Mouse (Mus musculus): ENCODE results near the gene Uqcrc1. TPM values are rescaled to one million over a fixed set of nuclear protein-coding genes. Genes with fewer than 3 reads are reported as not detected.

Uqcrc1 gene
- 437 and 446 TPM in 2 replicates for polyA plus RNA-seq (2015; fragmentation: Nextera tagmentation; extraction: Ambion mirVana)

GRCm38 (mm10) chr9:108936418-108937364, at the start of gene Uqcrc1:
TSS of gene Uqcrc1 (plus strand) at chr9:108936633.
- Histone ChIP-seq H3K36me3 (peaks cover 36% of the 10 kb centered on the region), H3K4me1 (peaks cover 5% of the 10 kb centered on the region), H3K27ac (peak within 1 kb of the TSS; percentile 25; the same call in 1 of the 2 replicates), H3K9me3 (no peaks in the 10 kb centered on the region), H3K4me2 (peak within 1 kb of the TSS; percentile 74), H3K4me3 (peak within 1 kb of the TSS; percentile 80), H3K27me3 (no peaks in the 10 kb centered on the region), H3K9ac (peak within 1 kb of the TSS; percentile 77)
- under 1% methylated on average over 58 of the region's 58 CpGs for whole genome bisulfite sequencing
- peak; percentile 87 for ATAC-seq (ENCODE audit: borderline replicate concordance, extremely low read depth, low FRiP score, low TSS enrichment)

DNA sequence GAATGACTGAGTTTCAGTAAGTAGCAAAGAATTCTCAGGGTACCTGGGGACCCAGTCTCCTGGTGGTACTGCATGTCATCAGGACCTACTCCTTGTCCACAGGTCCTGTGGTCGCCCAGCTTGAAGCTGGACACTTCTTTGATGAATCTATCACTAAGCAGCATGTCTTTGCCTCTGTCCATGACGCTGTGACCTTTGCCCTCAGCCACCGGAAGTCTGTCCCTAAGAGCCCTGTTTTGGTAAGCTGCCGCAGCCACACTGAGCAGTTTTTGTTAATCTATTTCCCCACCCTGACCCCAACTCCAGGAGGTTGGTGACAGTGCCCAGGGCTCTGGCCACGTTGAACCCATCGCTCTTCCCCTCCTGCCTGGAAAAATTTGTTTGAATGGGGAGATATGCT, 24.1 kb upstream of the Uqcrc1 start:
- no peak for ATAC-seq (ENCODE audit: borderline replicate concordance, extremely low read depth, low FRiP score, low TSS enrichment)

GRCm38 (mm10) chr9:108913161-108913560, 23.3 kb upstream of the Uqcrc1 start:
- Histone ChIP-seq H3K9me3 (no peaks in the 10 kb centered on the region), H3K9ac (no peak overlapping the region), H3K27ac (no peak overlapping the region), H3K4me2 (no peak overlapping the region), H3K4me3 (no peak overlapping the region), H3K27me3 (no peaks in the 10 kb centered on the region), H3K36me3 (no peaks in the 10 kb centered on the region), H3K4me1 (no peaks in the 10 kb centered on the region)
- 82% methylated on average over 7 of the region's 7 CpGs for WGBS
- no peak for ATAC-seq (ENCODE audit: borderline replicate concordance, extremely low read depth, low FRiP score, low TSS enrichment)

More for the DNA sequence above, 24.1 kb upstream of the Uqcrc1 start:
- H3K4me1 ChIP-seq, result no peaks in the 10 kb centered on the region
- H3K36me3 ChIP-seq, result no peaks in the 10 kb centered on the region
- WGBS, result 49% methylated on average over 6 of the region's 6 CpGs
- no peak overlapping the region for H3K27ac ChIP-seq
- no peaks in the 10 kb centered on the region for H3K9me3 ChIP-seq
- H3K4me2 ChIP-seq, result no peak overlapping the region
- no peak overlapping the region for H3K9ac ChIP-seq
- H3K27me3 ChIP-seq, result no peaks in the 10 kb centered on the region
- no peak overlapping the region for H3K4me3 ChIP-seq

GRCm38 (mm10) chr9:108913621-108914020, 22.8 kb upstream of the Uqcrc1 start:
- WGBS, result 56% methylated on average over 10 of the region's 10 CpGs
- no peaks in the 10 kb centered on the region for H3K27me3 ChIP-seq
- no peak overlapping the region for H3K9ac ChIP-seq
- H3K9me3 ChIP-seq, result no peaks in the 10 kb centered on the region
- H3K4me2 ChIP-seq, result no peak overlapping the region
- no peak for ATAC-seq (ENCODE audit: borderline replicate concordance, extremely low read depth, low FRiP score, low TSS enrichment)
- H3K4me1 ChIP-seq, result no peaks in the 10 kb centered on the region
- no peak overlapping the region for H3K27ac ChIP-seq
- no peak overlapping the region for H3K4me3 ChIP-seq
- H3K36me3 ChIP-seq, result no peaks in the 10 kb centered on the region

GRCm38 (mm10) chr9:108914491-108914890, 21.9 kb upstream of the Uqcrc1 start, which contains the start of gene Tmem89:
TSS of gene Tmem89 (plus strand) at chr9:108914619.
- Histone ChIP-seq H3K9me3 (no peaks in the 10 kb centered on the region), H3K4me1 (no peaks in the 10 kb centered on the region), H3K36me3 (no peaks in the 10 kb centered on the region), H3K27ac (no peak within 1 kb of the TSS), H3K4me2 (no peak within 1 kb of the TSS), H3K9ac (no peak within 1 kb of the TSS), H3K27me3 (no peaks in the 10 kb centered on the region), H3K4me3 (no peak within 1 kb of the TSS)
- no peak for ATAC-seq (ENCODE audit: borderline replicate concordance, extremely low read depth, low FRiP score, low TSS enrichment)
- WGBS, result 63% methylated on average over 6 of the region's 6 CpGs

- 54% methylated on average over 8 of the region's 8 CpGs for WGBS
Measured at GRCm38 (mm10) chr9:108925897-108926296, 10.5 kb upstream of the Uqcrc1 start.

GRCm38 (mm10) chr9:108928424-108928823, 8.0 kb upstream of the Uqcrc1 start:
- H3K36me3 ChIP-seq, result no peaks in the 10 kb centered on the region
- no peak for ATAC-seq (ENCODE audit: borderline replicate concordance, extremely low read depth, low FRiP score, low TSS enrichment)
- no peak overlapping the region for H3K4me3 ChIP-seq
- peaks cover 3% of the 10 kb centered on the region; the same call in 1 of the 2 replicates for H3K27me3 ChIP-seq
- H3K9me3 ChIP-seq, result no peaks in the 10 kb centered on the region
- H3K27ac ChIP-seq, result no peak overlapping the region
- 81% methylated on average over 3 of the region's 3 CpGs for WGBS
- H3K9ac ChIP-seq, result no peak overlapping the region
- no peak overlapping the region for H3K4me2 ChIP-seq
- H3K4me1 ChIP-seq, result no peaks in the 10 kb centered on the region

More at GRCm38 (mm10) chr9:108925897-108926296, 10.5 kb upstream of the Uqcrc1 start:
- Histone ChIP-seq H3K9me3 (no peaks in the 10 kb centered on the region), H3K4me3 (no peak overlapping the region), H3K36me3 (no peaks in the 10 kb centered on the region), H3K4me2 (no peak overlapping the region), H3K27me3 (peaks cover 3% of the 10 kb centered on the region; the same call in 1 of the 2 replicates), H3K9ac (no peak overlapping the region), H3K4me1 (no peaks in the 10 kb centered on the region), H3K27ac (no peak overlapping the region)
- no peak for ATAC-seq (ENCODE audit: borderline replicate concordance, extremely low read depth, low FRiP score, low TSS enrichment)

- H3K36me3 ChIP-seq, result peaks cover 31% of the 10 kb centered on the region
- 4% methylated on average over 3 of the region's 3 CpGs for WGBS
- no peak overlapping the region for H3K4me3 ChIP-seq
- no peaks in the 10 kb centered on the region for H3K27me3 ChIP-seq
- ATAC-seq (ENCODE audit: borderline replicate concordance, extremely low read depth, low FRiP score, low TSS enrichment), result 0 out of 2 replicates have a peak, but pooled peaks have one; percentile 15
- peaks cover 5% of the 10 kb centered on the region for H3K4me1 ChIP-seq
- no peak overlapping the region for H3K27ac ChIP-seq
- no peaks in the 10 kb centered on the region for H3K9me3 ChIP-seq
- H3K9ac ChIP-seq, result no peak overlapping the region
- 0 out of 2 replicates have a peak overlapping the region, but pooled peaks have one; percentile 9 for H3K4me2 ChIP-seq
Measured at GRCm38 (mm10) chr9:108935991-108936390, 442 bp upstream of the Uqcrc1 start.

DNA sequence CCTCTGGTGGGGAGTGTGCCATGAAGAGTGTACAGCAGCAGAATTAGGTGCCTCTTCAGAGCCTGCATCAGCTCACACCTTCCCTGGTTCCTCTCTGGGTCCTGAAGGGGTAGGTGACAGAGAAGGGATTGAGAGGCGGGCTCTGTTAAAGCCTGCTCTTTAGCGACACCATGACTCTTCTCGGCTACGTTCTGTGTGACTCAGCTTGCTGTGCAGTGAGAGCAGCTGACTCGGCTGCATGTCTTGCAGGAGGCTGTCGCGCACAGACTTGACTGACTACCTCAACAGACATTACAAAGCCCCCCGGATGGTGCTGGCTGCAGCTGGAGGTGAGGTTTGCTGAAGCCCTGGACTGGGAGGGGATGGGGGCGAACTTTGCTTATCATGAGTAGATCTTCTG, 8.7 kb downstream of the Uqcrc1 start:
- no peak for ATAC-seq (ENCODE audit: borderline replicate concordance, extremely low read depth, low FRiP score, low TSS enrichment)
- H3K36me3 ChIP-seq, result peaks cover 89% of the 10 kb centered on the region
- peaks cover 7% of the 10 kb centered on the region; the same call in 1 of the 2 replicates for H3K4me1 ChIP-seq
- H3K27me3 ChIP-seq, result no peaks in the 10 kb centered on the region
- no peak overlapping the region for H3K27ac ChIP-seq
- no peak overlapping the region for H3K4me3 ChIP-seq
- 72% methylated on average over 9 of the region's 9 CpGs for WGBS
- no peak overlapping the region for H3K4me2 ChIP-seq
- no peak overlapping the region for H3K9ac ChIP-seq
- H3K9me3 ChIP-seq, result no peaks in the 10 kb centered on the region

DNA sequence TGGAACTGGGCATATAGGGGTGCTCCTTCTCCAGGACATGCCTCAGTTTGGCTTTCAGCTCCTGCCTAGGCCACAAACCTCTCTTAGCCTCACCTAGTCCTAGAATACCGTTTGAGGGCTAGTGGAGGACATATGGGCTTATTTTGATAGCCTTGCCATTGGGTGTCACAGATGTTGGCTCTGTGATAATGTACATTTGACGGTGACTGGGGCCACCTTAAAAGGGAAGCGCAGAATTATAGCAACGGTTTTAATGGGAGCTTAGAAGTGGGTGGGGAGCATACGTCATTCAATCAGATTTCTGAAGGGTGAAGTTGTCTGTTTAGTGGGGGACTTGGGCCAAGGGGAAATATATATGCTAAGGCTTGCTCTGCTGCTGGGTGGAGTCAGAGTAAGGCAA, 9.2 kb downstream of the Uqcrc1 start:
- peaks cover 88% of the 10 kb centered on the region for H3K36me3 ChIP-seq
- 85% methylated on average over 5 of the region's 5 CpGs for WGBS
- no peak overlapping the region for H3K9ac ChIP-seq

DNA sequence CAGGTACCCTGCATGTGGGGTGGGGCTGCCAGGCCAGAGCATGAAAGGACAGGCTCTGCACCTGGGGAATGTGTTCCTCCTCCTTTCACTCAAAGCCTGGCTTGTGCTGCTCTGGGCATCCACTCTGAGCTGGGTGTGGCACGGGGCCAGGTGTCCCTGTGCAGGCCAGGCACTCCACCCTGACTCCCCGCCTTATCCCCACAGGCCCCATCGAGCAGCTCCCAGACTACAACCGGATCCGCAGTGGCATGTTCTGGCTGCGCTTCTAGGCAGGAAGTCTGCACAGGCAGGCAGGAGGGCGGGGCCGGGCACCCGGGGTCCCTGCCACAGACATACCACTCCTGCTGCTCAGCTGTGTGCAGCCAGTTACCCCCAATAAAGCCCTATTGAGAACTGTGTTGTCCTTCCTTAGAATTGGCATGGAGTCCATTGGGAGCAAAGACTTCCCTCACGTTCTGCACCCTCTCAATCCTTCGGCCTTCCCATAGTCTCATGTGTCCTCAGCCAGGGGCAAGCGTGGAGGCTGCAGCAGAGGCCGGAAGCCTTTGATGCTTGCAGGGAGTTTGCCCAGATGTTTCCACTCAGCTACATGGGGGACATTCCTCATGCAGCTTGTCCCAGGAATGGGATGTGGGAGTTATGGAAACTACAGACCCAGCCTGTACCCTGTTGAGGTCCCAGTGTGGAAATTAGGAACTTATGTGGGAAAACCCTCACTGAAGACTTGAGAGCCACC, 13.0 kb downstream of the Uqcrc1 start:
- peak overlapping the region; percentile 68 for H3K27ac ChIP-seq
- no peak overlapping the region for H3K4me2 ChIP-seq
- H3K9me3 ChIP-seq, result no peaks in the 10 kb centered on the region
- H3K36me3 ChIP-seq, result peaks cover 61% of the 10 kb centered on the region
- no peak overlapping the region for H3K4me3 ChIP-seq
- H3K4me1 ChIP-seq, result peaks cover 10% of the 10 kb centered on the region; the same call in 1 of the 2 replicates
- H3K9ac ChIP-seq, result no peak overlapping the region
- peaks cover 14% of the 10 kb centered on the region; the same call in 1 of the 2 replicates for H3K27me3 ChIP-seq
- peak; percentile 61; the same call in 1 of the 2 replicates for ATAC-seq (ENCODE audit: borderline replicate concordance, extremely low read depth, low FRiP score, low TSS enrichment)
- WGBS, result 57% methylated on average over 13 of the region's 13 CpGs

More for the DNA sequence above, 9.2 kb downstream of the Uqcrc1 start:
- no peak overlapping the region for H3K4me3 ChIP-seq
- no peaks in the 10 kb centered on the region for H3K27me3 ChIP-seq
- peaks cover 7% of the 10 kb centered on the region; the same call in 1 of the 2 replicates for H3K4me1 ChIP-seq
- H3K9me3 ChIP-seq, result no peaks in the 10 kb centered on the region
- no peak overlapping the region for H3K27ac ChIP-seq
- no peak for ATAC-seq (ENCODE audit: borderline replicate concordance, extremely low read depth, low FRiP score, low TSS enrichment)
- H3K4me2 ChIP-seq, result no peak overlapping the region
